Mouse (Mus musculus) cerebellum, adult 11-12 months (tissue): ENCODE results near the gene Spcs2.
"Not testable (repeated sequence)": the region's sequence is repeated elsewhere in the genome, so short reads cannot be mapped to it uniquely, and the experiment has no call there.

Source experiments
- DNase-seq: peaks from one replicate; pipeline ENCODE4 v3.0.0; 2022

Gene Spcs2

DNA sequence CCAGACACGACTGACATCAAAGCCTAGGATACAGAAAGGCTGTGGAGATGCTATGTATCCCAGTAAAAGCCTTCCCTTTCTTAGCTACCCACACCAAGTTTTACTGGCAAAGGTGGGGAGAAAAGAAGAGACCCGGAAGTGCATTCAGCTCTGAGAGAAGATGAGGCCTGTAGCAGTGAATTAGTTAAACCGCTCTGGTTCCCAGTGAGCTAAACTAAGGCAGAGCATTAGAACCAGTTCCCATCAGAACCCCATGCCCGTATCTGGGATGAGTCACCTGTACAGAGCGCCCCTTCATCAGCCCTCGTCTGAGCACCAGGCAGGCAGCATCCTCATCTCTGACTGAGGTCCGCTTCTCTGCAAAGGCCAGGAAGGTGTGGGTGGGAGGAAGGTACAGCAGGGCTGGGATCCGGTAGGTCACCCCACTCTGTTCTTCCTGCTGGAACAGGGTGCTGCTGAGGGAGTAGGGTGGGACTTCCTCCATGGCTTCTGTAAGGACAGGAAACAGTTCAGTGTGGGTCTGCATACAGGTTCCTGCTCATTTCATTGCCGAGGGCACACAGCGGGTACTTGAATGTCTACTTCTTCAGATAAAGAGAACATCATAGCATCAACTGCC, 40.1 kb downstream of the Spcs2 start:
- DNase-seq: no peak

DNA sequence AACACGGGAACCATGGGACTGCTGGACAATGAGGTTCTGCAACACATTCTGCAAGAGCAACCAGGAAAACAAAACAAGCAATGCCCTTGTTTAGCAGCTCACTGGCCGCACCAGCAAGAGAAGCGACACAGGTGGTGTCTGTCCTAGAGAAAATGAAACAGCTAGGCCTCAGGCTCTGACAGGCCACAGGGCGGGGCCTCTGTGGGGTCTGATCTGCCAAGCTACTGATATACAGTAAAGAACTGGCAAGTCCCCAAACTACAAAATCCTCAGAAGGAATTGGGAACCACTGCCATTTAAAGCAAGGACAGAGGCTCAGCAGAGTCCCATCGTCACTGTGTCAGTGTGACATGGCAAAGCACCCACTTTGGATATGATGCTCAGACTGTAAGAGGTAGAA, 40.8 kb downstream of the Spcs2 start:
- DNase-seq: no peak

DNA sequence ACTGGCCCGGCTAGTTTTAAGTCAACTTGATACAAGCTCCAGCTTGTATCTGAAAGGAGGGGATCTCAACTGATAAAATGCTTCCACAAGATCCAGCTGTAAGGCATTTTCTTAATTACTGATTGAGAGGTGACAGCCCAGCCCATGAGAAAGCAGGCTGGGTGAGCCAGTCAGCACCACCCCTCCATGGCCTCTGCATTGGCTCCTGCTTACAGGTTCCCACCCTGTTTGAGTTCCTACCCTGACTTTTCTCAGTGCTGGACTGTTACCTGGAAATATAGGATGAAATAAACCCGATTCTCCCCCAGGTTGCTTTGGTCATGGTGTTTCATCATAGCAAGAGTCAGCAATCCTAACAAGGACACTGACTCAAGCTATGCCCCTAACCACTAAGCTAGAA, 41.3 kb downstream of the Spcs2 start:
- DNase-seq: no peak

GRCm38 (mm10) chr7:99818181-99818725, 45.0 kb downstream of the Spcs2 start:
- DNase-seq: not testable (repeated sequence)

- no peak for DNase-seq
Measured at GRCm38 (mm10) chr7:99813394-99813793, 49.9 kb downstream of the Spcs2 start.

- no peak for DNase-seq
Measured at GRCm38 (mm10) chr7:99811661-99812060, 51.6 kb downstream of the Spcs2 start.

DNA sequence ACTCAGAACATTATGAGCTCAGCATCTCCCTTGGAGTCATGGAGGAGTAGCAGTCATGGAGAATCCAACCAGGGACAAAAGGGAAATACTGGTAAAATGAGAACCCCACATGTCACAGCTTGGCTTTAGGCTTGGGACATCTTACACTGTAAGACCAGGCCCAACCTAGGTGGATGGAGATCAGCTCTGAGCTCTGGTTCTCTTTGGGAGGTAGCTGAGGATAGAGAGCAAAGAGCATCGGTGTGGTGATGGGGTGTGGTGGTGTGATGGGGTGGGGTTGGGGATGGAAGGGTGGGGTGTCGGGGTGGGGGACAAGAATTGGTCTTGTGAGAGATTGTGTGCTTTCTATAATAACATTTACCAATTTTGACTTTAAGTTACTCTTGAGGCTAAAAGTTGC, 52.4 kb downstream of the Spcs2 start:
- no peak for DNase-seq

DNA sequence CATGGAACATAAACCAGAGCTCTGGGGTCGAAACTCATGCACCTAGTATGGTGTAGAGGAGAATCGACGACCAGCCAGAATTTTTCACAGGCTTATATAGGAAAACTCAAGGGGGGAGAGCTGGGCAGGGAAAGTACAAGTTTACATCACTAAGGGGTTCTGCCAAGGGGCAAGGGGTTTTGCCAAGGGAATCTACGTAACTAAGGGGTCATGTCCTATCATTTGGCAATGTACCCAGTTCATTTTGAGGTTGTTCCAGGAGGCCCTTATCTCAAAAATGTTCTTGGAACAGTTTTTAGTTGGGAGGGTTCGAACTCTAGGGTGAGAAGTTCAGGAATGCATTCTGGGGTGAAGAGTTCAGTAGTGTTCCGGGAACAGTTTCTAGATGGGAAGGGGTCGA, 56.2 kb downstream of the Spcs2 start:
- DNase-seq: not testable (repeated sequence)

DNA sequence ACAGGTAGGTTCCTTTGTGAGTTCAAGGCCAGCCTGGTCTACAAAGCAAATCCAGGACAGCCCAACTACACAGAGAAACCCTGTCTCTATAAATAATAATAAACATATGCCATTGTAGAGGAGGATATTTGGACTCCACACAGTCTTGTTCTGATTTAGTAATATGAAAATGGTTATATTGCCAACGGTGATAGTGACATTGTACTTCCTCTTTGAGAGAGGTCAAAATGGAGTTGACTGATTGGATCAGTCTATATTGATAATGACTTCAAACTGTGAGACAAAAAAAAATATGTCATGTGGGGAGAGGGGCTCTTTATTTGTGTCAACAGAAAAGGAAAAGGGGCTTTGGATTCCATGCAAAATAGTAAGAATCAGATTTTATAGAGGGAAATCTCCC, 57.9 kb downstream of the Spcs2 start:
- no peak for DNase-seq

DNA sequence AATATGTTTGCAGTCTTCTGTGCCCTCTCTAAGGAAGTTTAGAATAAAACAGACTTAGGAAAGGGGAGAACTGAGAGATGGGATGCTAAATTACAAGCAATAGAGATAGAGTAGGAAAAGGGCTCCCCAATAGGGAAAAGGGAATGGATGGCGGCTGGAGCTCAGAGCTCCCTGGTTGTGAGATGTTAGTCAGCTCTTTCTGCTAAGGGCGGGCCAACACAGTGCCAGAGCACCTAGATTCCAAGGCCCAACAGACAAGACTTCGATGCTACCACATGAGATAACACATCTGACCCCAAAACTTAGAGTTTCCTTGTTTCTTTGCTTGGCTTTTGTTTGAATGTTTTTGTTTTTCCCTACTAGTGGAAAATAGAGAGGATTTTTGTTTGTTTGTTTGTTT, 59.2 kb downstream of the Spcs2 start:
- not testable (repeated sequence) for DNase-seq

GRCm38 (mm10) chr7:99803535-99803934, 59.7 kb downstream of the Spcs2 start:
- DNase-seq: no peak

DNA sequence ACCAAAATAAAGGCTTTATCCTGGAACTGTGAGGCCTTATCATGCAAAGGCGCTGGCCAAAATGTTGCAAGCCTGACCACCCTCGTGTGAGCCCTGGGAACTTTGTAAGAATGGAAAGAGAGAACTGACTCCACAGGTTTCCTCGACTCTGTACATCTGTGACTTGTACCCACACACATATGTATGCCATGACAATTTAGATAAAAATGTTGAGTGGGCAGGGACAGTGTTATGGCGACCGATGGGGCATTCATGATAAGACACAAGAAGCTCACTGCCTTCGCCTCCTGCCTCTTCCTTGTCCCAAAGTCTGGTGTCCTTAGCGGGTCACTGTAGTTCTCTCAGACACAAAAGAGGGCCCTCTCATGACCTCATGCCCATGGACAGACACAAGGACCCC, 64.1 kb downstream of the Spcs2 start:
- DNase-seq: no peak

DNA sequence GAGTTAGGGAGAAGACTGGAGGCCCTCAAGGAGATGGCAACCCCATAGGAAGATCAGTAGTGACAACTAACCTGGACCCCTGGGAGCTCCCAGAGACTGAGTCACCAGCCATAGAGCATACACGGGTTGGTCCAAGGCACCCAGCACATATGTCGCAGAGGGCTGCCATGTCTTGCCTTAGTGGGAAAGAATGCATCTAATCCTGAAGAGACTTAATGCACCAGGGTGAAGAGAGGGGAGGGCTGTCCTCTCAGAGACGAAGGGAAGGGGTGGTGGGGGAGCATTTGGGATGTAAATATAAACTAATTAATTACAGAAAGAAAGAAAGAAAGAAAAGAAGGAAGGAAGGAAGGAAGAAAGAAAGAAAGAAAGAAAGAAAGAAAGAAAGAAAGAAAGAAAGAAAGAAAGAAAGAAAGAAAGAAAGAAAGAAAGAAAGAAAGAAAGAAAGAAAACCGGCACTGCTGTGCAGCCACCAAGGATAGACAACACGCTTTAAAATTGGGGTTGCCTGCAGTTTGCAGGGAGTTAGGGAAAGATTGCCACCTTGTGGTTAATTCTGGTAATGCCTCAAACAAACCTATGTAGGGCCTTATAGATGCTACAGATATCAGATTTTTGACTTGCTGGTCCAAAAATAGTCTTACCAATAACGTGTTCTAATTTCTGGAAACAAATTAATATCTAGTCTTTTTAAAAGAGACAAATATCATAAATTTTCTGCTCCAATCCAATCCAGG, 65.2 kb downstream of the Spcs2 start:
- no peak for DNase-seq

DNA sequence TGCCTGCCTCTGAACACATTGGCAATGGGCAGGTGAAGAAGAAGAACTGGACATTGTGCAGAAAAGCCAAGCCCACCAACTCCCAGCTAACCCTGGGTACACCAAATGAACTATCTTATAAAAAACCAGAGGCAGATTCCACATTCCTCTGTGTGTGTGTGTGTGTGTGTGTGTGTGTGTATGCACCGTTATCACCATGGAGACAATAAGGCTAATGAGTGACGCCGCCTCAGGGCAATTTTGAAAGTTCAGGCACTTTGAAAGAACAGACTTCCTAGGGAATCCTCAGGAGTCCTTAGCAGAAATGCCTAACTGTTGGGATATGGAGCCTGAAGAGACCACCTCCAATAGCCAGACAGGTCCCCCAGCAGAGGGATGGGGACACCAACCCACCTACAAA, 66.0 kb downstream of the Spcs2 start:
- DNase-seq: no peak

GRCm38 (mm10) chr7:99796471-99796870, 66.8 kb downstream of the Spcs2 start:
- no peak for DNase-seq

- DNase-seq: no peak
Measured at GRCm38 (mm10) chr7:99795192-99795981, 67.9 kb downstream of the Spcs2 start.

DNA sequence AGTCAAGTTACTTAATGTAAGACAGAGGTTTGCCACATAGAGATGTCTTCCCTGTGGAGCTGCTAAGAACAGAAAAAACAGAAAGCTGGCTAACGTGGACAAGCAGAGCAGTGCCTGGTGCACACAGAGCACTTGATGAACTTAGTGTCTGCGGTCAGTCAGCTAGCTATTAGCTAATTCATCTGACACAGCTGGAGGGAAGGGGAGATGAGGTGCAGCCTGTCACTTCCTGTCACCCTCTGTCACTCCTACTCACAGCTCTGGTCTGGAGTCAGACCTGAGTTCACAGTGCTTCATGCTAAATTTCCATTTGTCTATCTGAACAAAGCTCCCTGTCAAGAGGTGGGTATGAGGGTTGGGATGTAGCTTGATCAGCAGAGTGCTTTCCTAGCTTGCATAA, 69.2 kb downstream of the Spcs2 start:
- DNase-seq: no peak

- DNase-seq: no peak
Measured at GRCm38 (mm10) chr7:99790816-99791215, 72.4 kb downstream of the Spcs2 start.

- DNase-seq: no peak
Measured at GRCm38 (mm10) chr7:99788563-99788962, 74.7 kb downstream of the Spcs2 start.

DNA sequence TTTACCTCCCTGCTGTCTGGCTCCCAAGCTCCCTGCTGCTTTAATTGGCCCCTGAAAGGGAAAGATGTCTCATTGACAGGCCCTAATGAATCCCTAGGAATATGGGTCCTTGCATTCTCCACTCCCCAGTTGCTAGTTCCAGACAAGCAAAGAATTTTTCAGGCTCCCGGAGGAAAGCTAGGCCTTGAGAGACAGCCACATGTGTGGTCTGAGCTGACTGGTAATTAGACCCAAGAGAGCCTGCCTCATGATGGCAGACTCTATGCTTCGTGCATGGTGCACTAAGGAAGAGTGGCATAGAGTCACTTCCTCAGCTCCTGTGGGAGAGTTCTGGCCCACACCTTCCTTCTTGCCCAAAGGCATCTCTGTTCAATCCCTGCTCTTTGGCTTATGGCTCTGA, 75.3 kb downstream of the Spcs2 start:
- DNase-seq: no peak
